8 mouse cellular contexts compared by ENCODE assay signal in genomic region chr9:86570946-86571345, GRCm38 (mm10). TPM values are rescaled to one million over a fixed set of nuclear protein-coding genes. Genes with fewer than 3 reads are reported as not detected.
DNase-seq lines count a peak whose midpoint lies in the region; ATAC-seq and TF ChIP-seq lines count a peak whose summit lies in the region.

No protein-coding gene starts in this region.

- peak overlapping the region; percentile 81; the same call in 1 of the 2 replicates for H3K9ac ChIP-seq in kidney, embryonic 14.5 days (ENCODE audit: low read depth, low read length)
- H3K9ac ChIP-seq in intestine, postnatal 0 days (ENCODE audit: low read depth, low read length), result peak overlapping the region; percentile 60; the same call in 1 of the 2 replicates
- H3K9ac ChIP-seq in neural tube, embryonic 12.5 days, result no peak overlapping the region

- no peaks in the 10 kb centered on the region for H3K9me3 ChIP-seq in kidney, embryonic 14.5 days (ENCODE audit: control insufficient read depth, low read length)
- no peaks in the 10 kb centered on the region for H3K9me3 ChIP-seq in intestine, postnatal 0 days (ENCODE audit: control insufficient read depth)
- H3K9me3 ChIP-seq in neural tube, embryonic 12.5 days, result no peaks in the 10 kb centered on the region

- H3K27ac ChIP-seq in kidney, embryonic 14.5 days (ENCODE audit: low read depth, low read length), result no peak overlapping the region
- H3K27ac ChIP-seq in cortical plate, adult 2 months (ENCODE audit: insufficient read depth, low read length), result no peak overlapping the region
- peak overlapping the region; percentile 88 for H3K27ac ChIP-seq in intestine, postnatal 0 days (ENCODE audit: low read depth, low read length)
- no peak overlapping the region for H3K27ac ChIP-seq in neural tube, embryonic 12.5 days

- no peak for DNase-seq in kidney, adult 9 months
- no peak for DNase-seq in gastrocnemius, postnatal 10 days
- DNase-seq in adrenal gland, postnatal 36 days, result no peak
- no peak for DNase-seq in c-Kit-positive CD71-positive TER-119-positive erythroid progenitor cells, embryonic 14.5 days (ENCODE audit: low spot score)

- no peak for TF ChIP-seq CTCF in cortical plate, adult 2 months (IDR thresholded peaks at IDR 0.05; ENCODE audit: extremely low read depth, insufficient read depth, low read length)
- TF ChIP-seq CTCF in intestine, postnatal 0 days (IDR thresholded peaks at IDR 0.05; ENCODE audit: low read depth), result peak; percentile 46

- WGBS in kidney, embryonic 14.5 days, result 7% methylated on average over 8 of the region's 8 CpGs
- 6% methylated on average over 8 of the region's 8 CpGs for WGBS in intestine, postnatal 0 days
- 15% methylated on average over 8 of the region's 8 CpGs for WGBS in neural tube, embryonic 12.5 days

- peak overlapping the region; percentile 72 for H3K4me3 ChIP-seq in kidney, embryonic 14.5 days (ENCODE audit: low read length)
- H3K4me3 ChIP-seq in cortical plate, adult 2 months (ENCODE audit: insufficient read depth, low read length), result peak overlapping the region; percentile 85; the same call in 1 of the 2 replicates
- H3K4me3 ChIP-seq in intestine, postnatal 0 days (ENCODE audit: low read depth, low read length), result peak overlapping the region; percentile 62
- H3K4me3 ChIP-seq in neural tube, embryonic 12.5 days, result peak overlapping the region; percentile 76

- H3K36me3 ChIP-seq in kidney, embryonic 14.5 days (ENCODE audit: control insufficient read depth, insufficient read depth, low read length), result peaks cover 26% of the 10 kb centered on the region
- peaks cover 24% of the 10 kb centered on the region for H3K36me3 ChIP-seq in intestine, postnatal 0 days (ENCODE audit: control insufficient read depth, insufficient read depth)
- H3K36me3 ChIP-seq in neural tube, embryonic 12.5 days, result peaks cover 22% of the 10 kb centered on the region; the same call in 1 of the 2 replicates

- no peak for TF ChIP-seq POLR2A in cortical plate, adult 2 months (IDR thresholded peaks at IDR 0.05; ENCODE audit: extremely low read depth, insufficient read depth, low read length)

- peaks cover 8% of the 10 kb centered on the region; the same call in 1 of the 2 replicates for H3K4me1 ChIP-seq in kidney, embryonic 14.5 days (ENCODE audit: control insufficient read depth, insufficient read depth, low read length)
- H3K4me1 ChIP-seq in cortical plate, adult 2 months (ENCODE audit: control insufficient read depth, insufficient read depth, low read length), result 0 out of 2 replicates have a peak, but pooled peaks cover 1% of the 10 kb centered on the region
- H3K4me1 ChIP-seq in intestine, postnatal 0 days (replicated peaks; ENCODE audit: control insufficient read depth, insufficient read depth, low read length), result 0 out of 2 replicates have a peak, but pooled peaks cover 10% of the 10 kb centered on the region
- H3K4me1 ChIP-seq in neural tube, embryonic 12.5 days, result peaks cover 16% of the 10 kb centered on the region

- peak overlapping the region; percentile 100 for H3K4me2 ChIP-seq in kidney, embryonic 14.5 days (replicated peaks; ENCODE audit: low read depth, low read length)
- peak overlapping the region; percentile 100 for H3K4me2 ChIP-seq in intestine, postnatal 0 days (replicated peaks; ENCODE audit: low read depth)
- H3K4me2 ChIP-seq in neural tube, embryonic 12.5 days (replicated peaks), result peak overlapping the region; percentile 99

- no peaks in the 10 kb centered on the region for H3K27me3 ChIP-seq in kidney, embryonic 14.5 days (ENCODE audit: control insufficient read depth, insufficient read depth, low read length)
- H3K27me3 ChIP-seq in intestine, postnatal 0 days (replicated peaks; ENCODE audit: control insufficient read depth, insufficient read depth, low read length), result no peaks in the 10 kb centered on the region
- H3K27me3 ChIP-seq in neural tube, embryonic 12.5 days (replicated peaks), result no peaks in the 10 kb centered on the region

- ATAC-seq in kidney, embryonic 14.5 days (ENCODE audit: low FRiP score, low TSS enrichment), result no peak
- no peak for ATAC-seq in intestine, postnatal 0 days
- no peak for ATAC-seq in neural tube, embryonic 12.5 days (ENCODE audit: low FRiP score, low read depth)

RNA-seq across cellular contexts. Expression of gene Pgm3, which starts 0.7 kb away (rescaled TPM):
- 27.5 and 37.3 TPM in 2 replicates for polyA plus RNA-seq in kidney, embryonic 14.5 days (2014; fragmentation: Nextera tagmentation; extraction: Ambion mirVana)
- polyA plus RNA-seq in cortical plate, adult 2 months (2012; rRNA removed), result 9.9 and 10.8 TPM in 2 replicates
- 84.4 and 85.0 TPM in 2 replicates for polyA plus RNA-seq in intestine, postnatal 0 days (2015; fragmentation: Nextera tagmentation; extraction: Ambion mirVana)
- 37.4 and 41.9 TPM in 2 replicates for polyA plus RNA-seq in neural tube, embryonic 12.5 days (2016; fragmentation: Nextera tagmentation; extraction: Ambion mirVana)
- 1 to 10 TPM; 8.5 to 9.1 TPM for total RNA-seq in gastrocnemius, postnatal 10 days (2021)
- 10 to 100 TPM; 27.8 to 46.9 TPM for total RNA-seq in adrenal gland, postnatal 36 days (2021)

RNA-seq across cellular contexts. Expression of gene Rwdd2a, which starts 0.8 kb away (rescaled TPM):
- 2.5 and 3.3 TPM in 2 replicates for polyA plus RNA-seq in kidney, embryonic 14.5 days (2014; fragmentation: Nextera tagmentation; extraction: Ambion mirVana)
- 24.2 and 26.1 TPM in 2 replicates for polyA plus RNA-seq in cortical plate, adult 2 months (2012; rRNA removed)
- 5.8 and 6.5 TPM in 2 replicates for polyA plus RNA-seq in intestine, postnatal 0 days (2015; fragmentation: Nextera tagmentation; extraction: Ambion mirVana)
- 4.5 and 6.6 TPM in 2 replicates for polyA plus RNA-seq in neural tube, embryonic 12.5 days (2016; fragmentation: Nextera tagmentation; extraction: Ambion mirVana)
- total RNA-seq in gastrocnemius, postnatal 10 days (2021), result under 1 TPM; 0.63 to 0.92 TPM
- 10 to 100 TPM in 1 of 2 experiments, 1 to 10 TPM in 1; 3.3 to 16.4 TPM for total RNA-seq in adrenal gland, postnatal 36 days (2021)
